Mouse (Mus musculus): ENCODE measurements around the gene Btbd35f7. TPM values are rescaled to one million over a fixed set of nuclear protein-coding genes. Genes with fewer than 3 reads are reported as not detected.
"Not testable (repeated sequence)": the region's sequence is repeated elsewhere in the genome, so short reads cannot be mapped to it uniquely, and the experiment has no call there.

The Btbd35f7 gene
- not detected in 2 replicates for polyA plus RNA-seq (2011; ENCODE audit: insufficient read length, low read depth, missing spikeins)

- not testable (repeated sequence) for H3K27ac ChIP-seq (ENCODE audit: insufficient read depth, low read length); H3K4me1 ChIP-seq (ENCODE audit: control insufficient read depth, insufficient read depth, low read length); H3K4me3 ChIP-seq (ENCODE audit: insufficient read depth, low read length)
Measured at GRCm38 (mm10) chrX:5668767-5669166, at the start of gene Btbd35f7. Gene Btbd35f7 (plus strand): TSS chrX:5669067.

Other genes starting within 250 kb of the Btbd35f7 start
- not detected in 2 replicates for gene Mycs, start 199.8 kb upstream of the Btbd35f7 start, polyA plus RNA-seq (2011; ENCODE audit: insufficient read length, low read depth, missing spikeins)

Measured in embryonic fibroblast, embryonic 13.5 days (primary cell).